Mouse (Mus musculus): ENCODE results near the gene Lrrc8b.

Gene Lrrc8b

DNA sequence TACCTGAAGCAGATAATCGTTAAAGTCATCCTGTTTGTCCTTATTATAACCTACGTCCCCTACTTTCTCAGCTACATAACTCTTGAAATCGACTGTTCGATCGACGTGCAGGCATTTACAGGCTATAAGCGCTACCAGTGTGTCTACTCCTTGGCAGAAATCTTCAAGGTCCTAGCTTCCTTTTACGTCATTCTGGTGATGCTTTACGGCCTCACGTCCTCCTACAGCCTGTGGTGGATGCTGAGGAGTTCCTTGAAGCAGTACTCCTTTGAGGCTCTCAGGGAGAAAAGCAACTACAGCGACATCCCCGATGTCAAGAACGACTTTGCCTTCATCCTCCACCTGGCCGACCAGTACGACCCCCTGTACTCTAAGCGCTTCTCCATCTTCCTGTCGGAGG, 65.0 kb downstream of the Lrrc8b start:
- no peak for DNase-seq (ENCODE audit: low spot score in 2 of 2)

DNA sequence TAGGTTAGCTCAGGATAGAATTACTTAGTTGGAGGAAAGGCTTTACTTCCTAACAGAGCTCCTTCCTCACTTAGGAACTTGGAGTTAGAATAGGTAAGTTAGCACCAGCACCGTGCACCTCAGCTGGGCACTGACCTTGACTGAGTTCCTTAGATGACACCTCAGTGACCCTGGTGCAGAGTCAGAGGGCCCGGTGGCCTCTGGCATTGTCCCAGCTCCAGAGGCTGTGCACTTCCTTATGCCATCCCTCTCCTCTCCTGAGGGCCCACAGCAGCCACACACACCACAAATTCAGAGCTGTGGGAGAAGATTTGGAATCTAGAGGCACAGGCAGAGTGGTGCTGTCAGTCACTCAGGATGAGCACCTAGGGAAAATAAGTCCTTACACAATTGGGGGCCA, 68.1 kb downstream of the Lrrc8b start:
- no peak for DNase-seq (ENCODE audit: low spot score in 2 of 2)

- DNase-seq (ENCODE audit: low spot score in 2 of 2) = no peak
Observed at GRCm38 (mm10) chr5:105484247-105484646, 68.7 kb downstream of the Lrrc8b start.

DNA sequence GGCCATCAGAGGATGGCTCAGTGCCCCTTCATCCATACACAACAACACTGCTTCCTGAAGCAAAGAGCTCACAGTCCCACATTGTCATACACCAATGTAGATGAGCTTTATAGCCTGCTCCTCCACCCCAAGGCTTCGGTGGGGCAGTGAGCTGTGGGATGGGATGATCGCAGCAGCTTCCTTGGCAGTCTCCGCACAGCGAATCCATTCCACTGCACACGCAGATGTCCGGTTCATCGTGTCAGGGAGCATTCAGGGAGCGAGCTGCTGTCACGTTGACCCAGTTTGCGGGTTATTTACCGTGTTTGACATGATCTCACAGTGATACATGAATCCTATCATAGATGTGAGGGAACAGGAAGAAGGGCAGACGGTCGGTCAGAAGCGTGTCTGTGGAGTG, 69.3 kb downstream of the Lrrc8b start:
- no peak for DNase-seq (ENCODE audit: low spot score in 2 of 2)

DNA sequence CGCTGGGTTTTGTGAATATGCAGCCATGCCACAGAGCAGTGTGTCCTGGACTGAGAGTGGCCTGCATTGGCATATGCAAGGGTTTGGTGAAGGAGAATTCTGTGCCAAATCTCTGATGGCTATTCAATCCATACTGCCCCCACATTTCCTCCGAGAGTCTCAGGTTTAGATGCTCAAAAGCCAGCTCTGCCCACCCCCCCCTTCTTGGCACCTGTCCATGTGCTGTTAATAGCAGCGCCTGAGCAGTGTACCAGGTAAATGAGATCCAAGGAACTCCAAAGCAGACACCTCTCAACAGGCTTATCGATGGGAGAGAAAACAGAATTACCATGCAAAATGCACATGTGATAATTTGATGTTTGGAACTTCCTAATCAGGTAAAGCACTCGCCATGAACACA, 74.6 kb downstream of the Lrrc8b start:
- no peak for DNase-seq (ENCODE audit: low spot score in 2 of 2)

- DNase-seq (ENCODE audit: low spot score in 2 of 2) = peak; percentile 47 to 76
Observed at GRCm38 (mm10) chr5:105491389-105491788, 75.8 kb downstream of the Lrrc8b start.

- peak; percentile 62 to 75 for DNase-seq (ENCODE audit: low spot score in 2 of 2)
Observed at GRCm38 (mm10) chr5:105492367-105493246, 77.0 kb downstream of the Lrrc8b start.

DNA sequence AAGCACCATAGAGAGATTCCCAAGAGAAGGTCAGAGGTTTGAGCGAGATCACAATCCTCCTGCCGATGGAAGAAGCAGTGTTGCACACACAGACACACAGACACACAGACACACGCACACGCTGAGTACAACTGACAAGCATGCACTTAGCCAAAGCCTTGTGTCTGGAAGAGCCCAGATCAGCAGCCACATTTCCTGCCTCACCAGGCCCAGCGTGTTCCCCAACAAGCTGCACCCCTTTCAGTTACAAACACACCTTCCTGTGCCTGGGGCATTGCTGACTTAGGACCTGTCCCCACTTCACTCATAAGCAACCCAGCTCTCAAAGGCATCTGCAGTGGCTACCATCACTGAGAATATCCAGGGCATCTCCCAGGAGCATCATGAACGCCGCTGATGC, 77.8 kb downstream of the Lrrc8b start:
- DNase-seq (ENCODE audit: low spot score in 2 of 2) = no peak

- DNase-seq (ENCODE audit: low spot score in 2 of 2) = no peak
Observed at GRCm38 (mm10) chr5:105494246-105494917, 78.8 kb downstream of the Lrrc8b start.

DNA sequence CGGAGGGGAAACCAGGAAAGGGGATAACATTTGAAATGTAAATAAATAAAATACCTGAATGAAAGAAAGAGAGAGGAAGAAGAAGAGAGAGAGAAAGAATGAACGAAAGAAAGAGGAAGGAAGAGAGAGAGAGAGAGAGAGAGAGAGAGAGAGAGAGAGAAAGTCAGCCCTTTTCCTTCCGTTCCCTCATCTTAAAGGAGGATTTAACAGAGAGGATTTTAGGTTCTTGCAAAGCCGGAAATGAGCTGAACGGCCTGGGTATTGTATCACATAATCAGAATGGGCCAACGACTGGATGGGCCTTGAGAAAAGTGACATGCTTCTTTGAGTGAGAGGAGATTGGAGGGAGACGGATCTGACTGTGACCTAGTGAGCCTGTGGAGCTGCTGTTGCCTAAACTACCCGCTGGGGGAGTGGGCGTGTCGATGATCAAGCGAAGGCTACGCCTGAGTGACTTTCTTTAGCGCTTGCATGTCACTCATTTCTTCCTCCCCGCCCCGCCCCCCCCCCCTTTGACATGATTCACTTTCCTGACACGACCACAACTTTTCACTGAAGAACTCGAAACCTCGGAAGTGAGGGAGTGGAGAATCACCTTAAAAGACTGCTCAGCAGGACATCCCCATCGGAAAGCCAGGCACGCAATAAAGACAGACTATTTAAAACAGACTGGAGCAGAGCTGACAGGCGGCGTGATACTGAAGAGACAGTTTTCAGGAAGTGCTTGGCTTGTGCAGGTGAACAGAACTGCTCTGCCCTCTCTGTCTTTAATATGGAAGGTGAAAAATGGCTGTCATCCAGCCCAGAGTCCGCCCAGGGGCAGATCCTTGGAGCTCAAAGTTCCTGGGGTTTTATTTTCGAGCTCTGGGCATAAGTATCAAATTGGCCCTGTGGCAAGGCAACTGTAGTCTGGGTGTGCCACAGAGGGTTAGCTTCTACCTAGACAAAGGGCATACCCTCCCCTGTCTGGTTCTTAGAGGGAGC, 79.6 kb downstream of the Lrrc8b start:
- DNase-seq (ENCODE audit: low spot score in 2 of 2) = peak; percentile 90 to 91

- DNase-seq (ENCODE audit: low spot score in 2 of 2) = no peak
Observed at GRCm38 (mm10) chr5:105496133-105496532, 80.6 kb downstream of the Lrrc8b start.

DNA sequence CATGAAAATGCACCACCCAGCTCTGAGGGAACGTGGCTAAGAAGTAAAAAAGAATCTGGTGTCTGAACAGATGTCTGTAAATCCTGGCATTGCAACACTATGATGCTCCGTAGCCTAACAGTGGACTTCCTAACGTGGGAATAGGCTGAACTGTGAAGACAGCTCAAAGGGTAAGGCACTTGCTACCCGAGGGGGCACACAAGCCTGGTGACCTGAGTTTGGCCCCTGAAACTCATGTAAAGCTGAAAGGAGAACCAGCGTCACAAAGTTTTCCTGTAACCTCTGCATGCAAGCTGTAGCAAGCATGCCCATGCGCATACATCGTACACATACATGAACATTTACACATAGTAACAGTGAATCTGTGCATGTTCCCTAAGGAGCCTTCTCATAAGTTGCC, 81.0 kb downstream of the Lrrc8b start:
- DNase-seq (ENCODE audit: low spot score in 2 of 2) = no peak

GRCm38 (mm10) chr5:105498429-105499000, 82.9 kb downstream of the Lrrc8b start:
- DNase-seq (ENCODE audit: low spot score in 2 of 2) = peak; percentile 44 to 48

DNA sequence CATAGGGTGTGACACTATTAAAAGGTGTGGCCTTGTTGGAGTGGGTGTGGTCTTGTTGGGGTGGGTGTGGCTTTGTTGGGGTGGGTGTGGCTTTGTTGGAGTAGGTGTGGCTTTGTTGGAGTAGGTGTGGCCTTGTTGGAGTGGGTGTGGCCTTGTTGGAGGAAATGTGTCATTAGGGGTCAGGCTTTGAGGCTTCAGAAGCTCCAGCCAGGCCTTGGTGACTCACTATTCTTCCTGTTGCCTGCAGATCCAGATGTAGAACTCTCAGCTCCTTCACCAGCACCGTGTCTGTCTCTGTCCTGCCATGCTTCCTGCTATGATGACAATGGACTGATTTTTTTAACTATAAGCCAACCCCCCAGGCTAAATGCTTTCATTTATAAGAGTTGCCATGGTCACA, 83.8 kb downstream of the Lrrc8b start:
- no peak for DNase-seq (ENCODE audit: low spot score in 2 of 2)

DNA sequence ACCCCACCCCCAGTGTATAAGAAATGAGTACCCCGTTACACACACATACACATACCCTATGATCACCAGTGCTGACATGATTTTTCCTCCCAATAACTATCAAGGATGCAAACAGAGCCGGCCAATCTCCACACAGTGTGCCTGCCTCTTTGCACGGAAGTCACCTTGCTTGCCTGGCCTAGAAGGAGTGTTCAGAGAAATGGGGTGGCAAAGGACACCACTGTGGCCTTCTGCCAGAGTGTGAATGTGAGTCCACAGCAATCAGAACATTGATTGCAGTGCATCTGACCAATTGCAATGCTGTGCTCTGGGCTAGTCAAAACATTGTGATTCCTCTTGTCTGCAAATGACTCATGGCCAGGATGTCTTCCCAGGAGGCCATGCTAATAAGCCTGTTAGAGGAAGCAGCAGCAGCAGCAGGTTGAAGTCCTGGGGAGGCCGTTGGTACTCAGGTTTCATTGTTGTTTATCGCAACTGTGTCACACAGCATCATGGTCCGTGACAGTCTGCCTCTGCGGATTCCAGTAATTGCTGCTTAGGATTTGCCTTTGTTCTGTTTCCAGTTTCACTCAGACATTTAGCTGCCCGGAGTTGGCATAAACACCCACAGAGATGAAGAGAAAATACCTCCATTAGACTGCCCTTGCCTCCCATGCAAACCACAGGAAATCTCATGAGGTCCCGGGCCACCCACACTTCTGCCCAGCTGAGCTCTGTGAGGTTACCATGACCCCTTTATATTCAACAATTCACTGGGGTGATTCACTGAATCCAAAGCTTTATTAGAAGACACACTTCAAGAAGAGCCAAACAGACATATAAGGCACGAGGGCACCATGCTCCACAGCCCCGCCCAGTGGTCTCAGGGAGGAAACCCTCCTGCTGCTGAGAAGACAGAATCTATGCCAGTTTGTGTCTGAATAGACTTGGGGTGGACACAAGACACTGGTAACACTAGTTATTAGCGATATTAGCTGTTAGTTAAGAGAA, 84.9 kb downstream of the Lrrc8b start:
- peak; percentile 25 to 70 for DNase-seq (ENCODE audit: low spot score in 2 of 2)

DNA sequence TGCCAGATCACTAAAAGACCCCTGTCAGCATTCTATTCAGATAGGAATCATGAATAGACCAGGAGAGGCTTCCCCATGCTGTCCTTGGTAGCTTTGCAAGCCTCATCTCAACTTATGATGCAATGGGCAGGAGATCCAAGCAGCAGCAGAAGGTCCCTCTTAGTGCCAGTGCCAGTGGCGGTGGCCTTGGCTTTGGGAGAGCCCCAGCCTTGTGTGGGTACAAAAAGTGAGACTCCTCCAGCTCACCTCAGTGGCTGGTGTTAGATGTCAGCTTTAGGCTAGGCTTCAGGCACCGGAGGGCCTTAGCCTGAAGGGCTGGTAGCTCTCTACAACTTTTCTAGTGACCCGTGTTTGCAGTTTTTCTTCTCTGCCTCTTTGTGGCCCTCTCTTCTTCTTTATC, 85.6 kb downstream of the Lrrc8b start:
- DNase-seq (ENCODE audit: low spot score in 2 of 2) = no peak

DNA sequence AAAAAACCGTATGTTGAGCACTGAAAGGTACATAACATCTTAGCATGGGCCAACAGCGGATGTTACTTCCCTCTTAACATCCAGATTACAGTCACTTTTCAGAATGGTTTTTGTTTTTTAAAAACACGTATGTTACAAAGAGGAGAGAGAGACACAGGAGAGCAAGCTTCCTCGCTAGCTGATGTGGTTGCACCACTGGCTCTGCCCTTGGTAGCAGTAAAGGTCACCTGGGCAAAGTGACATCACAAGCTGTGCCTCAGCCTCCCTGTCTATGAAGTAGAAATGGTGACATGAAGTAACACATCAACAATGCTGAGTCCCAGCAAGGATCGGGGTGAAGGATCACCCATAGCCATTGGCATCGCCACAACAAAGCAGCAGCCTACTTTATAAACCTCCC, 93.2 kb downstream of the Lrrc8b start:
- DNase-seq (ENCODE audit: low spot score in 2 of 2) = no peak

DNA sequence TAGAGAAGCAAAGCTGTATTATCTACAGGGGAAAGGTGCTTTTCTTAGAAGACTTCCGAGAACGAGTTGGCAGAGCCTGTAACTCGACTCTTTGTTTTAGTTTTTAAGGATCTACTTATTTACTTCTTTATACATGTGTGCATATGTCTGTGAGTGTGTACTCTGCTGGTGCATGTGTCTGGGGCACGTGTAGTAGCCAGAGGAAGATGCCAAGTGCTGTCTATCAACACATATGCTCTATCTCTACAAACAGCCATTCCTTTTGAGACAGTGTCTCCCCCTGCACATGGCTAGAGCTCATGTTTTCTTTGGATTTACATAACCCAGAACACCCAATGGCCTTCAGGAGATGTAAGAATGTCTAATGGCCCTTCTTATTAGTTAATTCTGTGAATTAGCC, 96.7 kb downstream of the Lrrc8b start:
- no peak for DNase-seq (ENCODE audit: low spot score in 2 of 2)

- DNase-seq (ENCODE audit: low spot score in 2 of 2) = no peak
Observed at GRCm38 (mm10) chr5:105515532-105515931, 100.0 kb downstream of the Lrrc8b start.

DNA sequence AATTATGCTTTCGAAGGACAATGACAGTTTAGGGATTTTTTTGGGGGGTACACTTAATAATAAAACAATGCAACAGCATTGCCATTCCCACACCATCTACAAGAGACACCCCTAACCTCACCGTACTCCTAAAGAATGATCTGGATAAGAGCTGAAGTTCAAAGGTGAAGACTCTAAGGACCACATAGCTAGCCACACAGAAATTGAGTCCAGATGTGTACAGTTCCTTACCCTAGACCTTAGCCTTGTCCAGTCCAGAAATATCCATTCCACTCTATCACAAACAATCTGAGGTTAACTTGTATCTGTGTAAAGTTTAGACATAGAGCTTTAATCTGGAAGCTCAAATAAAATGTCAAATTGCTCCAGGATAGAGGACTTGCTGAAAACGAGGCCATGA, 100.7 kb downstream of the Lrrc8b start:
- DNase-seq (ENCODE audit: low spot score in 2 of 2) = no peak

Data from thymus, postnatal 10 days (tissue).